Mouse (Mus musculus): Measurements from ENCODE around the gene Mast2. TPM values are rescaled to one million over a fixed set of nuclear protein-coding genes. Genes with fewer than 3 reads are reported as not detected.

The Mast2 gene
- total RNA-seq, 4 experiments from 2014 or later, result 121 to 144 (median 138) TPM

Other genes starting within 250 kb of the Mast2 start
- 10 to 100 TPM in 3 of 4 experiments, 1 to 10 TPM in 1; 8.5 to 14.9 (median 11.9) TPM for gene Pik3r3, start 242.6 kb downstream of the Mast2 start, total RNA-seq (2022)
- 10 to 100 TPM; 14.0 to 19.0 (median 16.8) TPM for gene Ipp, start 43.4 kb upstream of the Mast2 start, total RNA-seq (2022)
- 10 to 100 TPM; 31.5 to 34.6 (median 32.0) TPM for gene Tmem69, start 91.8 kb upstream of the Mast2 start, total RNA-seq (2022)
- gene Gpbp1l1, start 93.5 kb upstream of the Mast2 start, total RNA-seq (2022), result 10 to 100 TPM; 65.2 to 87.3 (median 72.0) TPM
- gene Ccdc17, start 132.5 kb upstream of the Mast2 start, total RNA-seq (2022), result 1 to 10 TPM; 3.1 to 3.5 (median 3.3) TPM
- 10 to 100 TPM; 13.3 to 18.4 (median 16.0) TPM for gene Nasp, start 163.8 kb upstream of the Mast2 start, total RNA-seq (2022)
- gene Akr1a1, start 187.5 kb upstream of the Mast2 start, total RNA-seq (2022), result 100 to 1,000 TPM; 297 to 332 (median 327) TPM
- gene Prdx1, start 221.4 kb upstream of the Mast2 start, total RNA-seq (2022), result 100 to 1,000 TPM; 475 to 641 (median 529) TPM
- gene Mmachc, start 244.2 kb upstream of the Mast2 start, total RNA-seq (2022), result 10 to 100 TPM; 61.8 to 72.5 (median 66.4) TPM
- gene Ccdc163, start 244.3 kb upstream of the Mast2 start, total RNA-seq (2022), result 1 to 10 TPM; 3.0 to 5.7 (median 4.1) TPM